In the genomic region with DNA sequence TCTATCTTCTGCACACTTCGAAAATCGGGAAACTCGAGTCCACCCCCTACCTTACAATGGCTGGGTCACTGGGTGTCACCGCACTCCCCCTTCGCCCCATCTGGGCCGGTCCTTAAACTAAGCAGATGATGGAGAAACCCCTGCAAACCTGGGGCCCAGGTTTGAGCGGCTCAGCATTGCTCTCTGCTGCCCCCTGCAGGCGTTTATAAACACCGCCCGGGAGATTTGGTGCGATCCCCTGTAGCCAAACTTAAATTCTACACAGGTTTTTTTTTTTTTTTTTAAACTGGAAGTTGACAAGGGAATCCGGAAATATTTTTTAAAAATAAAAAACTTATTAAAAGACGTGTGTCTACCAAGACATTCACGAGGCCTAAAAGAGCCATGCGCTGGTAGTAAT, we compare ENCODE assay signal across 10 mouse cellular contexts. TPM values are rescaled to one million over a fixed set of nuclear protein-coding genes. Genes with fewer than 3 reads are reported as not detected.
DNase-seq lines count a peak whose midpoint lies in the region; ATAC-seq and TF ChIP-seq lines count a peak whose summit lies in the region.
"Had no signal": no experiment of that assay in that cellular context is flagged by ENCODE, and none has a peak within 500 bp of the region (broad histone marks: within the 10 kb centered on the region; RNA-seq: fewer than 3 reads in every experiment).

No protein-coding gene starts in this region.

- no peaks in the 10 kb centered on the region for H3K4me1 ChIP-seq in kidney, postnatal 0 days (replicated peaks; ENCODE audit: insufficient read depth, low read length)
- no peaks in the 10 kb centered on the region for H3K4me1 ChIP-seq in kidney, embryonic 15.5 days
- H3K4me1 ChIP-seq in ES-Bruce4 (ENCODE audit: control insufficient read depth, insufficient read depth, low read length) = no peaks in the 10 kb centered on the region
- H3K4me1 ChIP-seq in forebrain, postnatal 0 days (ENCODE audit: insufficient read depth) = no peaks in the 10 kb centered on the region

- no peak for ATAC-seq in kidney, postnatal 0 days (replicated peaks; ENCODE audit: low FRiP score, low read depth)
- ATAC-seq in kidney, embryonic 15.5 days (replicated peaks; ENCODE audit: low FRiP score) = no peak
- peak; percentile 27; the same call in 1 of the 2 replicates for ATAC-seq in forebrain, postnatal 0 days

- no peak for TF ChIP-seq POLR2A in ES-Bruce4 (IDR thresholded peaks at IDR 0.05; ENCODE audit: insufficient read depth, low read length)

- H3K9ac ChIP-seq in kidney, postnatal 0 days (ENCODE audit: low read depth, low read length) = no peak overlapping the region
- no peak overlapping the region for H3K9ac ChIP-seq in kidney, embryonic 15.5 days
- no peak overlapping the region for H3K9ac ChIP-seq in ES-Bruce4 (ENCODE audit: low read depth, poor library complexity, severe bottlenecking)
- H3K9ac ChIP-seq in forebrain, postnatal 0 days = no peak overlapping the region

- no peak overlapping the region for H3K4me2 ChIP-seq in kidney, postnatal 0 days (ENCODE audit: low read length)
- no peak overlapping the region for H3K4me2 ChIP-seq in kidney, embryonic 15.5 days
- H3K4me2 ChIP-seq in forebrain, postnatal 0 days (ENCODE audit: low read depth) = no peak overlapping the region

- H3K27me3 ChIP-seq in kidney, postnatal 0 days (ENCODE audit: insufficient read depth, low read length) = no peaks in the 10 kb centered on the region
- 0 out of 2 replicates have a peak, but pooled peaks cover 3% of the 10 kb centered on the region for H3K27me3 ChIP-seq in kidney, embryonic 15.5 days
- no peaks in the 10 kb centered on the region for H3K27me3 ChIP-seq in ES-Bruce4 (ENCODE audit: control insufficient read depth, insufficient read depth, low read length, poor library complexity, severe bottlenecking)
- H3K27me3 ChIP-seq in forebrain, postnatal 0 days (ENCODE audit: insufficient read depth, low read length) = no peaks in the 10 kb centered on the region

- H3K27ac ChIP-seq in kidney, postnatal 0 days = no peak overlapping the region
- no peak overlapping the region for H3K27ac ChIP-seq in kidney, embryonic 15.5 days
- H3K27ac ChIP-seq in ES-Bruce4 (ENCODE audit: insufficient read depth, low read length) = no peak overlapping the region
- H3K27ac ChIP-seq in forebrain, postnatal 0 days (ENCODE audit: low read depth, low read length) = no peak overlapping the region
- H3K27ac ChIP-seq: macrophage had no signal

- H3K36me3 ChIP-seq in kidney, postnatal 0 days (ENCODE audit: insufficient read depth, low read length) = no peaks in the 10 kb centered on the region
- no peaks in the 10 kb centered on the region for H3K36me3 ChIP-seq in kidney, embryonic 15.5 days
- H3K36me3 ChIP-seq in ES-Bruce4 (ENCODE audit: control insufficient read depth, insufficient read depth, low read length, poor library complexity, severe bottlenecking) = no peaks in the 10 kb centered on the region
- H3K36me3 ChIP-seq in forebrain, postnatal 0 days (ENCODE audit: insufficient read depth) = peaks cover 31% of the 10 kb centered on the region

- H3K4me3 ChIP-seq in kidney, postnatal 0 days (replicated peaks; ENCODE audit: low read depth, low read length) = no peak overlapping the region
- no peak overlapping the region for H3K4me3 ChIP-seq in kidney, embryonic 15.5 days (replicated peaks)
- H3K4me3 ChIP-seq in ES-Bruce4 (ENCODE audit: low read depth, low read length) = no peak overlapping the region
- no peak overlapping the region for H3K4me3 ChIP-seq in forebrain, postnatal 0 days (ENCODE audit: low read depth, low read length)
- H3K4me3 ChIP-seq: erythroblast, embryonic 14.5 days had no signal

- DNase-seq in kidney, postnatal 0 days (ENCODE audit: low spot score) = peak; percentile 69
- DNase-seq in adipocyte (ENCODE audit: low spot score) = peak; percentile 57
- peak; percentile 74 for DNase-seq in forebrain, postnatal 0 days
- DNase-seq in lung, postnatal 10 days = peak; percentile 41
- DNase-seq in thymus, postnatal 36 days = peak; percentile 9 to 24
- DNase-seq in urinary bladder, adult 2 months (ENCODE audit: low spot score) = no peak

- peak; percentile 81 for TF ChIP-seq CTCF in kidney, postnatal 0 days (IDR thresholded peaks at IDR 0.05; ENCODE audit: low read depth)
- TF ChIP-seq CTCF in ES-Bruce4 (IDR thresholded peaks at IDR 0.05; ENCODE audit: low read depth, low read length) = peak; percentile 71
- peak; percentile 82 for TF ChIP-seq CTCF in forebrain, postnatal 0 days (IDR thresholded peaks at IDR 0.05; ENCODE audit: low read depth)

- no peaks in the 10 kb centered on the region for H3K9me3 ChIP-seq in kidney, postnatal 0 days (replicated peaks; ENCODE audit: low read length)
- no peaks in the 10 kb centered on the region for H3K9me3 ChIP-seq in kidney, embryonic 15.5 days (replicated peaks)
- H3K9me3 ChIP-seq in ES-Bruce4 (replicated peaks; ENCODE audit: control insufficient read depth, insufficient read depth, low read length, poor library complexity, severe bottlenecking) = no peaks in the 10 kb centered on the region
- no peaks in the 10 kb centered on the region for H3K9me3 ChIP-seq in forebrain, postnatal 0 days (ENCODE audit: low read length)

- TF ChIP-seq EP300 in ES-Bruce4 (IDR thresholded peaks at IDR 0.05; ENCODE audit: insufficient read depth, low read depth, low read length) = no peak

- 9% methylated on average over 15 of the region's 15 CpGs for WGBS in kidney, postnatal 0 days
- 11% methylated on average over 15 of the region's 15 CpGs for WGBS in kidney, embryonic 15.5 days
- WGBS in forebrain, postnatal 0 days = 12% methylated on average over 15 of the region's 15 CpGs

RNA-seq across cellular contexts. Expression of gene Hspb8, which starts 53.3 kb away (rescaled TPM):
- polyA plus RNA-seq in kidney, postnatal 0 days (2015; fragmentation: Nextera tagmentation; extraction: Ambion mirVana) = 4.3 and 5.0 TPM in 2 replicates
- polyA plus RNA-seq in kidney, embryonic 15.5 days (2015; fragmentation: Nextera tagmentation; extraction: Ambion mirVana) = 4.8 and 8.0 TPM in 2 replicates
- polyA plus RNA-seq in ES-Bruce4 (2011; ENCODE audit: insufficient read depth, insufficient read length, low read depth, missing spikeins) = 64.0 and 68.1 TPM in 2 replicates
- total RNA-seq in forebrain, postnatal 0 days (2014; rRNA removed) = 13.2 and 14.0 TPM in 2 replicates
- 8.6 and 10.6 TPM in 2 replicates for polyA plus RNA-seq in forebrain, postnatal 0 days (2015; fragmentation: Nextera tagmentation; extraction: Ambion mirVana)
- polyA plus RNA-seq in urinary bladder, adult 2 months (2012; rRNA removed) = 229 and 244 TPM in 2 replicates
- polyA plus RNA-seq: erythroblast, embryonic 14.5 days had no signal
